Mouse (Mus musculus): ENCODE measurements around the gene Svs2. TPM values are rescaled to one million over a fixed set of nuclear protein-coding genes. Genes with fewer than 3 reads are reported as not detected.
"Not testable (repeated sequence)": the region's sequence is repeated elsewhere in the genome, so short reads cannot be mapped to it uniquely, and the experiment has no call there.

Svs2 gene
- polyA plus RNA-seq, 1 experiment from 2014 or later = not detected

GRCm38 (mm10) chr2:164206676-164207075, 31.6 kb downstream of the Svs2 start:
- Histone ChIP-seq H3K4me2 (no peak overlapping the region), H3K9ac (ENCODE audit: low read depth, low read length) (no peak overlapping the region), H3K27ac (ENCODE audit: low read depth, low read length) (no peak overlapping the region), H3K27me3 (replicated peaks; ENCODE audit: control insufficient read depth, insufficient read depth, low read length) (no peaks in the 10 kb centered on the region), H3K36me3 (ENCODE audit: control insufficient read depth, insufficient read depth, low read length) (no peaks in the 10 kb centered on the region), H3K9me3 (ENCODE audit: control insufficient read depth, low read length) (no peaks in the 10 kb centered on the region), H3K4me3 (ENCODE audit: low read depth, low read length) (no peak overlapping the region), H3K4me1 (replicated peaks; ENCODE audit: control insufficient read depth, insufficient read depth, low read length) (no peaks in the 10 kb centered on the region)
- ATAC-seq (replicated peaks; ENCODE audit: low FRiP score) = no peak
- DNase-seq (ENCODE audit: low spot score) = no peak
- WGBS = 71% methylated on average over 4 of the region's 4 CpGs

GRCm38 (mm10) chr2:164206011-164206410, 32.3 kb downstream of the Svs2 start:
- WGBS = 86% methylated on average over 10 of the region's 10 CpGs

GRCm38 (mm10) chr2:164199626-164200327, 38.5 kb downstream of the Svs2 start, which contains the start of gene Wfdc15a:
TSS of gene Wfdc15a (minus strand) at chr2:164200130.
- no peak within 1 kb of the TSS for H3K9ac ChIP-seq (ENCODE audit: low read depth, low read length)
- H3K4me2 ChIP-seq = no peak within 1 kb of the TSS
- no peaks in the 10 kb centered on the region for H3K9me3 ChIP-seq (ENCODE audit: control insufficient read depth, low read length)
- no peak for DNase-seq (ENCODE audit: low spot score)
- H3K4me1 ChIP-seq (replicated peaks; ENCODE audit: control insufficient read depth, insufficient read depth, low read length) = no peaks in the 10 kb centered on the region
- no peak for ATAC-seq (replicated peaks; ENCODE audit: low FRiP score)
- no peaks in the 10 kb centered on the region for H3K36me3 ChIP-seq (ENCODE audit: control insufficient read depth, insufficient read depth, low read length)
- WGBS = 79% methylated on average over 20 of the region's 20 CpGs
- no peak within 1 kb of the TSS for H3K27ac ChIP-seq (ENCODE audit: low read depth, low read length)
- no peaks in the 10 kb centered on the region for H3K27me3 ChIP-seq (replicated peaks; ENCODE audit: control insufficient read depth, insufficient read depth, low read length)
- no peak within 1 kb of the TSS for H3K4me3 ChIP-seq (ENCODE audit: low read depth, low read length)

More at GRCm38 (mm10) chr2:164206011-164206410, 32.3 kb downstream of the Svs2 start:
- ATAC-seq (replicated peaks; ENCODE audit: low FRiP score); H3K27ac ChIP-seq (ENCODE audit: low read depth, low read length); H3K36me3 ChIP-seq (ENCODE audit: control insufficient read depth, insufficient read depth, low read length); H3K4me2 ChIP-seq; H3K27me3 ChIP-seq (replicated peaks; ENCODE audit: control insufficient read depth, insufficient read depth, low read length); H3K4me1 ChIP-seq (replicated peaks; ENCODE audit: control insufficient read depth, insufficient read depth, low read length); H3K9ac ChIP-seq (ENCODE audit: low read depth, low read length); DNase-seq (ENCODE audit: low spot score); H3K9me3 ChIP-seq (ENCODE audit: control insufficient read depth, low read length); H3K4me3 ChIP-seq (ENCODE audit: low read depth, low read length): not testable (repeated sequence)

GRCm38 (mm10) chr2:164196700-164196990, 41.6 kb downstream of the Svs2 start:
- H3K27me3 ChIP-seq (replicated peaks; ENCODE audit: control insufficient read depth, insufficient read depth, low read length) = no peaks in the 10 kb centered on the region
- whole genome bisulfite sequencing = 83% methylated on average over 5 of the region's 5 CpGs
- H3K4me2 ChIP-seq = no peak overlapping the region
- ATAC-seq (replicated peaks; ENCODE audit: low FRiP score) (no peak), DNase-seq (ENCODE audit: low spot score) (no peak)
- H3K4me1 ChIP-seq (replicated peaks; ENCODE audit: control insufficient read depth, insufficient read depth, low read length) = no peaks in the 10 kb centered on the region
- no peak overlapping the region for H3K9ac ChIP-seq (ENCODE audit: low read depth, low read length)
- H3K27ac ChIP-seq (ENCODE audit: low read depth, low read length) = no peak overlapping the region
- H3K36me3 ChIP-seq (ENCODE audit: control insufficient read depth, insufficient read depth, low read length) = no peaks in the 10 kb centered on the region
- H3K9me3 ChIP-seq (ENCODE audit: control insufficient read depth, low read length) = no peaks in the 10 kb centered on the region
- H3K4me3 ChIP-seq (ENCODE audit: low read depth, low read length) = no peak overlapping the region

GRCm38 (mm10) chr2:164195971-164196699, 42.1 kb downstream of the Svs2 start:
- no peak overlapping the region for H3K27ac ChIP-seq (ENCODE audit: low read depth, low read length)
- H3K9me3 ChIP-seq (ENCODE audit: control insufficient read depth, low read length) = no peaks in the 10 kb centered on the region
- no peaks in the 10 kb centered on the region for H3K36me3 ChIP-seq (ENCODE audit: control insufficient read depth, insufficient read depth, low read length)
- DNase-seq (ENCODE audit: low spot score) (no peak), ATAC-seq (replicated peaks; ENCODE audit: low FRiP score) (no peak)
- WGBS = 78% methylated on average over 5 of the region's 5 CpGs
- H3K27me3 ChIP-seq (replicated peaks; ENCODE audit: control insufficient read depth, insufficient read depth, low read length) = no peaks in the 10 kb centered on the region
- H3K4me1 ChIP-seq (replicated peaks; ENCODE audit: control insufficient read depth, insufficient read depth, low read length) = no peaks in the 10 kb centered on the region
- no peak overlapping the region for H3K4me3 ChIP-seq (ENCODE audit: low read depth, low read length)
- no peak overlapping the region for H3K9ac ChIP-seq (ENCODE audit: low read depth, low read length)
- no peak overlapping the region for H3K4me2 ChIP-seq

GRCm38 (mm10) chr2:164194959-164195630, 43.2 kb downstream of the Svs2 start:
- no peaks in the 10 kb centered on the region for H3K4me1 ChIP-seq (replicated peaks; ENCODE audit: control insufficient read depth, insufficient read depth, low read length)
- 73% methylated on average over 5 of the region's 5 CpGs for WGBS
- no peak overlapping the region for H3K4me2 ChIP-seq
- DNase-seq (ENCODE audit: low spot score) (no peak), ATAC-seq (replicated peaks; ENCODE audit: low FRiP score) (no peak)
- no peaks in the 10 kb centered on the region for H3K36me3 ChIP-seq (ENCODE audit: control insufficient read depth, insufficient read depth, low read length)
- H3K9ac ChIP-seq (ENCODE audit: low read depth, low read length) = no peak overlapping the region
- no peaks in the 10 kb centered on the region for H3K9me3 ChIP-seq (ENCODE audit: control insufficient read depth, low read length)
- no peak overlapping the region for H3K27ac ChIP-seq (ENCODE audit: low read depth, low read length)
- no peaks in the 10 kb centered on the region for H3K27me3 ChIP-seq (replicated peaks; ENCODE audit: control insufficient read depth, insufficient read depth, low read length)
- H3K4me3 ChIP-seq (ENCODE audit: low read depth, low read length) = no peak overlapping the region

GRCm38 (mm10) chr2:164192279-164192678, 46.0 kb downstream of the Svs2 start:
- H3K27me3 ChIP-seq (replicated peaks; ENCODE audit: control insufficient read depth, insufficient read depth, low read length) = no peaks in the 10 kb centered on the region
- H3K4me3 ChIP-seq (ENCODE audit: low read depth, low read length) = no peak overlapping the region
- no peak overlapping the region for H3K4me2 ChIP-seq
- no peaks in the 10 kb centered on the region for H3K9me3 ChIP-seq (ENCODE audit: control insufficient read depth, low read length)
- no peaks in the 10 kb centered on the region for H3K36me3 ChIP-seq (ENCODE audit: control insufficient read depth, insufficient read depth, low read length)
- no peak overlapping the region for H3K27ac ChIP-seq (ENCODE audit: low read depth, low read length)
- DNase-seq (ENCODE audit: low spot score) (no peak), ATAC-seq (replicated peaks; ENCODE audit: low FRiP score) (no peak)
- H3K4me1 ChIP-seq (replicated peaks; ENCODE audit: control insufficient read depth, insufficient read depth, low read length) = no peaks in the 10 kb centered on the region
- no peak overlapping the region for H3K9ac ChIP-seq (ENCODE audit: low read depth, low read length)

- ATAC-seq (replicated peaks; ENCODE audit: low FRiP score) (no peak), DNase-seq (ENCODE audit: low spot score) (no peak)
- Histone ChIP-seq H3K4me3 (ENCODE audit: low read depth, low read length) (no peak within 1 kb of the TSS), H3K36me3 (ENCODE audit: control insufficient read depth, insufficient read depth, low read length) (no peaks in the 10 kb centered on the region), H3K9ac (ENCODE audit: low read depth, low read length) (no peak within 1 kb of the TSS), H3K9me3 (ENCODE audit: control insufficient read depth, low read length) (no peaks in the 10 kb centered on the region), H3K27me3 (replicated peaks; ENCODE audit: control insufficient read depth, insufficient read depth, low read length) (no peaks in the 10 kb centered on the region), H3K27ac (ENCODE audit: low read depth, low read length) (no peak within 1 kb of the TSS), H3K4me1 (replicated peaks; ENCODE audit: control insufficient read depth, insufficient read depth, low read length) (no peaks in the 10 kb centered on the region), H3K4me2 (no peak within 1 kb of the TSS)
- WGBS = 80% methylated on average over 6 of the region's 6 CpGs
Measured at GRCm38 (mm10) chr2:164190576-164190975, 47.7 kb downstream of the Svs2 start, which contains the start of gene Wfdc12. TSS of gene Wfdc12 (minus strand) at chr2:164190608.
